Mouse (Mus musculus) olfactory bulb, adult 2 months (tissue): Measurements from ENCODE around the gene Pthlh. TPM values are rescaled to one million over a fixed set of nuclear protein-coding genes. Genes with fewer than 3 reads are reported as not detected.

Experiments
- H3K27ac ChIP-seq: fragments of 200-500 bp; 2 replicates; pipeline ENCODE4 v1.5.1; 2012; ENCODE audit warnings: low read depth, low read length; ENCODE audit not compliant: insufficient read depth
- H3K4me1 ChIP-seq: fragments of 200-500 bp; 2 replicates; pipeline ENCODE4 v1.6.1; 2012; ENCODE audit warnings: low read length; ENCODE audit not compliant: control insufficient read depth, insufficient read depth
- H3K4me3 ChIP-seq: fragments of 200-500 bp; 2 replicates; pipeline ENCODE4 v1.5.1; 2012; ENCODE audit warnings: mild to moderate bottlenecking, low read depth, low read length, moderate library complexity; ENCODE audit not compliant: insufficient read depth
- CTCF ChIP-seq: fragments of 200-500 bp; IDR thresholded peaks from 2 replicates; pipeline ENCODE4 v1.5.1; 2012; ENCODE audit warnings: low read depth, mild to moderate bottlenecking, low read length, moderate library complexity; ENCODE audit not compliant: insufficient read depth
- POLR2A ChIP-seq: fragments of 200-500 bp; IDR thresholded peaks from 2 replicates; pipeline ENCODE4 v1.6.1; 2012; ENCODE audit warnings: mild to moderate bottlenecking, low read depth, low read length, moderate library complexity; ENCODE audit not compliant: insufficient read depth
- WGBS: fragments of 180-500 bp; shearing (Covaris S2); methylation state at CpG from one replicate; pipeline ENCODE4 v1.1.7; 2018; 5-methylcytosine and 5-hydroxymethylcytosine counted together
- polyA plus RNA-seq: library from polyadenylated mRNA; stranded (reverse); fragments of >200 nt; gene quantifications from 2 replicates; pipeline ENCODE4 v1.2.4, GENCODE M21; 2012; ENCODE audit warnings: low replicate concordance; ENCODE audit not compliant: missing spikeins, insufficient read depth, insufficient read length

Gene Pthlh
- polyA plus RNA-seq, 1 experiment = not detected

DNA sequence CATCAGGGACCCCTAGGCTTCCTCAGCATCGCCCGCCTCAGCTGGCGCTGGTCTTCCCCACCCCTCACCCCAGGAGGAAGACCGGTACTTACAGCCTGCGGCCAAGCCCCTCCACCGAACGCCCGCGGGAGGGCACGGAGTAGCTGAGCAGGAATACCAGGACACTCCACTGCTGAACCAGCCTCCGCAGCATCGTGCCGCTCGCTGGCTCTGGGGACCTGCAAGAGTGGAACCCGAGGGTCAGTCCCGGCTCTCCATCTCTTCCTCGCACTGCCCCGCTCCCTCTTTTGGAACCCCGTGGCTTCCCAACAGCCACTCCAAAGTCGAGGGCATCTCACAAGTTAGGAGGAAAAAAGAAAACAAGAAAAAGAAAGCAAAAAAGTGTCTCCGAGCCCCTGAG, 805 bp downstream of the Pthlh start:
- Histone ChIP-seq H3K27ac (no peak overlapping the region), H3K4me1 (peaks cover 14% of the 10 kb centered on the region), H3K4me3 (peak overlapping the region; percentile 41)
- TF ChIP-seq POLR2A (no peak), CTCF (no peak)
- WGBS = under 1% methylated on average over 21 of the region's 21 CpGs

DNA sequence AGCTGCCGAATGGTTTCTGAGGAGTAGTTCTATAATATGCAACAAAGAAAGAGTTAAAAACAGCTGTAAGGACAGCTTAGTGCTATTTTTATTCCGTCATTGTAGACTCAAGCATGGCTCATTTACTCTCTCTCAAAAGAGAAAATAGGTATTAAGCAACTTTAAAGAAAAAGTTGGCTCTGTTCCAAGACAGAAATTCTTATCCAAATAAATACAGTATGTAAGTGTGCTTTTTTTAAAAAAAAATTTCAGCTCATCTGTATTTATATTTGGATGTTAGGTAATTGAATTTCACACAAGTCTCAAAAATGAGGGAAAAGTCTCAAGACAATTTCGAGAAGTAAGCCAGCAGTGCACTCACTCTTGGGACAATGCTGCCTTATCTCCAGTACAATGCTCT, 2.4 kb downstream of the Pthlh start:
- H3K27ac ChIP-seq = no peak overlapping the region
- WGBS = 18% methylated on average over 3 of the region's 3 CpGs
- H3K4me3 ChIP-seq = no peak overlapping the region
- peaks cover 14% of the 10 kb centered on the region for H3K4me1 ChIP-seq
- TF ChIP-seq POLR2A (no peak), CTCF (no peak)

DNA sequence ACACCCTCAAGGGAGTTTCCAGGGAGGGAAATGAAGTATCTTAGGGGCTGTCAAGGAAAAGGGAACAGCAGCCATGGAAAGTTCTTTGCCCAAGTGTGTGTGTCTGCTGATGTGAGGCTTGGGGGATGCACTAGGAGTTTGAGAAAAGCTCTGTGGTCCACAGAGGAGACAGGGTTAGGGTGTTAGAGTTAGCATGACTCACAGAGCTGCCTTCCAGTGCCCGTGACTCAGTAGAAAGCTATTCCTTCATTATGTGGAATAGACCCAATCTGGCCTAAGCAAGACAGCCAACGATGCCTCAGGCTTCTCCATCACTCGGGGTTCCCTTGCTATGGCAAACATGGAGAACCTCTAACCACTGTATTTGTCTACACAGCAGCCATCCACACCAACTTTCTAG, 3.2 kb downstream of the Pthlh start:
- Histone ChIP-seq H3K4me3 (no peak overlapping the region), H3K4me1 (peaks cover 14% of the 10 kb centered on the region), H3K27ac (no peak overlapping the region)
- no peak for TF ChIP-seq CTCF
- TF ChIP-seq POLR2A = no peak
- 75% methylated on average over 3 of the region's 3 CpGs for WGBS

DNA sequence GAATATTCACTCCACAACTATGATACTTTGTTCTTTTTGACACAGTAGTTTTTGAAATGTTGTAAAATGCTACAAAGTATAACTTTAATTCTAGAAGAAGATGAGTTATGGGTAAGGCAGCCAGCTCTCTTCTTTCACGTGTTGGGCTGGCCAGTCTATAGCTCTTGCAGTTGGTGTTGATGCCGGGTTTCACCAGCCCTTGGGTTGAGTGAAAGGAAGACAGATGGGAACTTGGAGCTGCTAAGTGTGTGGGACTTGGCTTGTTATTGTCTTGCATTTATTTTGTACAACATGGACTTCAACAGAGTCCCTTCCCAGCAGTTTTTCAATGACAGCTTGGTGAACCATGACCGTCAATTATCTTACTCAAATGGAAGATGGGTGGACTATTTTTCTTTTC, 16.2 kb downstream of the Pthlh start:
- TF ChIP-seq CTCF = no peak
- TF ChIP-seq POLR2A = no peak
- WGBS = 81% methylated on average over 3 of the region's 3 CpGs
- H3K27ac ChIP-seq = no peak overlapping the region
- no peak overlapping the region for H3K4me3 ChIP-seq
- no peaks in the 10 kb centered on the region for H3K4me1 ChIP-seq

DNA sequence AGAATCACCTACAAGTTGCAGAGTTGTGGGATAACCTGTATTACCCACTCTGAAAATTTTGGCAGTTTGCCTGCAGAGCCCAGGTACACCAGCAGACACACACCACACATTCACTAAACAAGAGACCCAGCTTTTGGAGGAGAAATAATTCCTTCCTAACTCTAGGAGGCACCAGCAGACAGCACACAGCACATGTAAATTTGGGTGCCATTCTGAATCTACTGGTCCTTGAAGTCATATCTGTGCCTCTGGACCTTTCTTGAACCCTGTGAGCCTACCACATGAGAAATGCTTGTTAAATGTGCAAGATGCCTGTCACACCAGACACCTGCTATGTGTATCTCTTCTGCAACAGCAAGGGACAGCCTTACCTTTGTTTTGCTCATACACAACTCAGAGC, 19.7 kb downstream of the Pthlh start:
- Histone ChIP-seq H3K27ac (no peak overlapping the region), H3K4me1 (no peaks in the 10 kb centered on the region), H3K4me3 (no peak overlapping the region)
- TF ChIP-seq CTCF (no peak), POLR2A (no peak)

- no peaks in the 10 kb centered on the region for H3K4me1 ChIP-seq
- 70% methylated on average over 5 of the region's 5 CpGs for WGBS
- TF ChIP-seq CTCF = no peak
- no peak for TF ChIP-seq POLR2A
- H3K4me3 ChIP-seq = no peak overlapping the region
- no peak overlapping the region for H3K27ac ChIP-seq
These were observed 20.3 kb downstream of the Pthlh start for GRCm38 (mm10) chr6:147243655-147244054.

DNA sequence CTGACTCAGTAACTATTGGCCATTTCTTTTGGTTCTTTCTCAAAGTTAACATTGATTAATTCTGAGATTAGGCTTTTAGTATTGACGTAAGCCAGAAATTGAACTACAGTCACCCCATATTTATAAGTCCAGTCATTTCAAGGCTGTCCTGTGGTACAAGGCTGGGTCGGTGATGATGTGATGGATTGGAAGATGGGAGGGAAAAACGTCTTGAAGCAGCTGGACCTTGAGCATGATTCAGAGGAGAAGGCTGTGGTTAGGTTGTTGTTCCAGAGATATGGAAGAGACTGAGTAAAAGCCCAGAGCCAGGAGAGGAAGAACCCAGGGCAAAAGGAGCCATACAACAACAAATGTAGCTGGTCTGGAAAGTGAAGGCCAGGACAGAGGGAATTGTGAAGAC, 22.4 kb downstream of the Pthlh start:
- Histone ChIP-seq H3K4me1 (no peaks in the 10 kb centered on the region), H3K4me3 (no peak overlapping the region), H3K27ac (no peak overlapping the region)
- 86% methylated on average over 3 of the region's 3 CpGs for WGBS
- TF ChIP-seq CTCF = no peak
- no peak for TF ChIP-seq POLR2A

GRCm38 (mm10) chr6:147240203-147240804, 23.7 kb downstream of the Pthlh start:
- Histone ChIP-seq H3K27ac (no peak overlapping the region), H3K4me1 (no peaks in the 10 kb centered on the region), H3K4me3 (no peak overlapping the region)
- 1% methylated on average over 3 of the region's 4 CpGs for WGBS
- no peak for TF ChIP-seq POLR2A
- TF ChIP-seq CTCF = no peak

GRCm38 (mm10) chr6:147226696-147227095, 37.3 kb downstream of the Pthlh start:
- Histone ChIP-seq H3K4me3 (no peak overlapping the region), H3K27ac (no peak overlapping the region), H3K4me1 (no peaks in the 10 kb centered on the region)
- WGBS = 100% methylated on average over 1 of the region's 1 CpGs
- TF ChIP-seq CTCF (no peak), POLR2A (no peak)

- Histone ChIP-seq H3K27ac (no peak overlapping the region), H3K4me1 (0 out of 2 replicates have a peak, but pooled peaks cover 2% of the 10 kb centered on the region), H3K4me3 (no peak overlapping the region)
- 56% methylated on average over 5 of the region's 5 CpGs for WGBS
- TF ChIP-seq POLR2A (no peak), CTCF (no peak)
These were observed 44.9 kb downstream of the Pthlh start for GRCm38 (mm10) chr6:147219099-147219498.
